Mouse (Mus musculus) left cerebral cortex, postnatal 36 days (tissue): ENCODE data around the gene Slc5a3. TPM values are rescaled to one million over a fixed set of nuclear protein-coding genes. Genes with fewer than 3 reads are reported as not detected.
"Not testable (repeated sequence)": the region's sequence is repeated elsewhere in the genome, so short reads cannot be mapped to it uniquely, and the experiment has no call there.

Experiments used
- DNase-seq, 2 experiments: peaks; one replicate each; pipeline ENCODE4 v3.0.0; 2021 to 2022; ENCODE audit warnings: low spot score in 2 of 2, mixed read lengths in 1 of 2
- intact Hi-C: fragments of 180-260 bp; cut with DNase I; formaldehyde crosslinking; loops from one replicate; pipeline ENCODE4 v1.15.1; 2025
- total RNA-seq, 2 experiments: library from RNA; stranded (reverse); gene quantifications; 2 replicates each; pipeline ENCODE4 v1.2.3; 2021

The Slc5a3 gene
- total RNA-seq, 2 experiments from 2014 or later = 20.3 to 27.8 TPM

- intact Hi-C loops = loop anchor here (5.0 to 10.0 kb wide), 7 partner anchors 43 to 243 kb away; partner anchors contain the start of gene Smim11
- peak; percentile 25 to 28 for DNase-seq
These were observed 810 bp downstream of the Slc5a3 start for GRCm38 (mm10) chr16:92058644-92059620.

GRCm38 (mm10) chr16:92060213-92060612 is 2.1 kb downstream of the Slc5a3 start:
- no peak for DNase-seq
- intact Hi-C loops = no loop called here

DNA sequence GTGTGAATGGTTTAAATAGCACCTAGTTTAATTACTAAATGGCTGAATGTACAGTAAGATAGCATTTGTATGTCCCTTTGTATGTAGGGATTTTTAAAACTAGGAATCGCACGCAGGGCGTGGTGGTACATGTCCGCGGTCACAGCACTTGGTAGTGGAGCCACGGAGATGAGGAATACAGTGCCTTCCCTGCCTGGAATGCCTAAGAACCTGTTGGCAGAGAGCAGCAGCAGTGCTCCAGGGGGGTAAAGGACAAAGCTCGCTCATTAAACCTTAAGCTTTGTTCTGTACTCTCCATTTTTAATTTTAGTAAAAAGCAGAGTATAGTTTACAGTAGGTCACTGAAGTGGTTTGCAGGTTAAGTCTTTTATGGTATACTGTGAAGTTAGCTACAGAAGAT is 3.5 kb downstream of the Slc5a3 start:
- DNase-seq = no peak
- intact Hi-C loops = no loop called here

GRCm38 (mm10) chr16:92062832-92063231 is 4.7 kb downstream of the Slc5a3 start:
- no peak for DNase-seq
- intact Hi-C loops = no loop called here

GRCm38 (mm10) chr16:92064801-92065200 is 6.7 kb downstream of the Slc5a3 start:
- intact Hi-C loops = no loop called here
- no peak for DNase-seq

GRCm38 (mm10) chr16:92070338-92070737 is 12.2 kb downstream of the Slc5a3 start:
- no peak for DNase-seq
- intact Hi-C loops = no loop called here

DNA sequence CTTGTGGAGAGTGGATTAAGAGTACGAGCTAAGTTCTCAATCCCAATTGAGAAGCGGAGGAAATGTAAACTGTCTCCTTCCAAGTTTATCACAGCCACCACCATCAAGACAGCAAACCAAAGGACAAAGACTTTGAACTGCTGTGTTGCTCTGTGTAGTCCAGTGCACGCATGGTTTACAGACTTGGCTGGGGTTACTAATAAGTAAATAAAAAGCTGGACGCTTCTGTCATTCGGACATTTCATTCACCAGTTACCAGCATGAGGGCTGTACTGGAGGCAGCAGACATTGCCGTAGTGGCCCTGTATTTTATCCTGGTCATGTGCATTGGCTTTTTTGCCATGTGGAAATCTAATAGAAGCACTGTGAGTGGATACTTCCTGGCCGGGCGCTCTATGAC is 18.7 kb downstream of the Slc5a3 start:
- DNase-seq = no peak
- intact Hi-C loops = no loop called here

DNA sequence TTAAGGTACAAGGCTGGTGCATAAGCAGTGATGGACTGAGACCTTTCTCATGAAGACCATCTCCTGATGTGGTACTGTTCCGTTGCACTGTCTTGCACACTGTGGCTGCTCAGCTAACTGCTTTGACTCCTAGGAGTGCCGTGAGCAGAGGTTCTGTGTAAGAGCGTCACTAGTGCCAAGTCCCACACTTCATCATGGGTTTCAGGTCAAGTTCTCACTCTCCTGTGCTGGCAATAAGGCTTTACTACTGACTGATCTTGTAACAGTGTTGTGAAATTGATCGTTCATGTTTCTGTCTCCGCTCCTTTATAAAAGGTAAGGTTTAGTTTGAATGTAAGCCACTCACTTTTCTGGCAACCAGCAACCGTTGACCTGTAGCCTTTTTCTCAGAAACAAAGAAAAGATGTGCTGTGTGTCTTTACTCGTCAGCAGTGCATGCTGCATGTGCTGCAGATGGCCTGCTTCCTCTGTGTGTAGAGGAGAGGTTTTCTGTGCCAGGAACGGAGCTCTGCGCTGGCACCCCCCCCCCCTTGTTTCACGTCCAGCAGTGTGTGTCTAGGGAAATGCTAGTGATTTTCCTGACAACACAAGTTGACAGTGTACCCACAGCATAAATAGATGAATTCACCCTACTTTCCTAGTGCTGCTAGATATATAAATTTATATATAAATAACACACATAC is 25.8 kb downstream of the Slc5a3 start:
- intact Hi-C loops = no loop called here
- no peak for DNase-seq

- no peak for DNase-seq
- intact Hi-C loops = no loop called here
These were observed 31.1 kb downstream of the Slc5a3 start for GRCm38 (mm10) chr16:92089225-92089624.

DNA sequence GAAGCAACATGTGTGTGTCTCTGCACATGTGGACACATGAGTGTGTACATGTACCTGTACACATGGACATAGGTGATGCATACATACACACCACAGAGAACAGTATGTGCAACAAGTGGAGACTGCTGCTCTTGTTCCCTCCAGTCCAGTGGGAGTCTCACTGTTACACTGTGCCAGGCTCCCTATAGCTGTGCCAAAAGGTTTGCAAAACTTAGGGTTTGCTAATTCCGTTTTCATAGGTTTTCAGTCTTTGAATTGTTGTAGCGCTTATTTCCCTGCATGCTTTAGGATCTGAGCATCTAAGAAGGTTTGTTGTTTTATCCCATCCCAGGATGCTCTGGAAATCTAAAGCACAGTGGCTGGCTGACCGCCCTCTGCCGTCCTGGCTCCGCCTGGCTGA is 33.8 kb downstream of the Slc5a3 start:
- intact Hi-C loops = no loop called here
- no peak for DNase-seq

DNA sequence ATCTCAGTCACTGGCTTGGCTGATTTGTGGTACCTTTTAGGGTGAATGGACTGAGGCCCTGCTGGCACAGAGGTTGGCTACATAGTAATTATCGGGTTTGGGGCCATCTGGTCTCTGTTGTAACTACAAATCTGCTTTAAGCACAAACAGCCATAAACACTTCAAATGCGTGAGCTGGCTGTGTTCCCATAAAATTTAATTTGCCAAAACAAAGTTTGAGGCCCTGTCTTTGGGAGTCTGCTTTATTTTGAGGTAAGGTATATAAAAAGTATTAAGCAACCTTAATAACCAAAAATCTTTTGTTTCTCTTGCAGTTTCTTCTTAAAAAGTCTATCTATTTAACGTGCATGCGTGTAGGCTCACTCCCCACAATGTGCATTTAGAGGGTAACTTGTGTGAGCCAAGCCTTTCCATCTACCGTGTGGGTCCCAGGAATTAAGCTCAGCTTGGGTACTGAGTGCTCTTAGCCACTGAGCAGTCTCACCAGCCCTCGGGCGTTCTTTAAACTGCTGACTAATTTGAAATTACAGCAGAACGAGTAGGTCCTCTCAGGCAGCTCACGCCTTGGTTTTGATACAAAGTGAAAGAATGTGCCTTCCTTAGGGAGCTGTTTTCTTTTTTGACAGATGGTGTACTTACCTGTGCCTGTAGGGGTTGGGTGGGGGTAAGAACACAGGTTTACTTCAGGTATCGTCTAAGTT is 40.4 kb downstream of the Slc5a3 start:
- intact Hi-C loops = no loop called here
- DNase-seq = no peak

GRCm38 (mm10) chr16:92099598-92099997 is 41.5 kb downstream of the Slc5a3 start:
- DNase-seq = no peak
- intact Hi-C loops = no loop called here

GRCm38 (mm10) chr16:92100111-92100510 is 42.0 kb downstream of the Slc5a3 start:
- DNase-seq = peak in 1 of 2 experiments; percentile 39
- intact Hi-C loops = loop anchor here (5.0 kb wide), 1 partner anchor 43 kb away; the partner anchor contains the start of genes Gm49711, Mrps6 and Slc5a3

DNA sequence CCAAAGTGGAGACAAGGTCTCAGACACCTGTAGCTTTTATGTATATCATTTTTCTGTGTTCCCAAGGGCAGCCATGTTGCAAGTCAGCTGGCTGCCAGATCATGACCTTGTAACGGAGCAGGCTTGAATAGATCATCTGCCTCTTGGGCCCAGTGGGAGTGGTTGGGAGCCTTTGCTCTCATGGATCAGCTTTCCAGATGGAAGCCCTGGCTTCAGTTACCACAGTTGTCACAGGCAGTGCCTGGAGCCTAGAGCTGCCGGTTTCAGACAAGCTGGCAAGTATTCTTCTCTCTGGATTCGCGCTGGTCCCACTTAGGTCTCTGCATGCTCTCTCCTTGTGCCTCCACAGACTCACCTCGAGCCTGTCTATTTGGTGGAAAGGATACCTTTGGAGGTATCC is 44.0 kb downstream of the Slc5a3 start:
- intact Hi-C loops = loop anchor here (5.0 kb wide), 1 partner anchor 45 kb away; the partner anchor contains the start of genes Gm49711, Mrps6 and Slc5a3
- no peak for DNase-seq

- not testable (repeated sequence) for DNase-seq
- intact Hi-C loops = loop anchor here (5.0 kb wide), 1 partner anchor 46 kb away; the partner anchor contains the start of genes Gm49711, Mrps6 and Slc5a3
These were observed 44.8 kb downstream of the Slc5a3 start for GRCm38 (mm10) chr16:92102931-92103330.

- intact Hi-C loops = loop anchor here (5.0 kb wide), 1 partner anchor 46 kb away; the partner anchor contains the start of genes Gm49711, Mrps6 and Slc5a3
- no peak for DNase-seq
These were observed 45.6 kb downstream of the Slc5a3 start for GRCm38 (mm10) chr16:92103572-92104331.

DNA sequence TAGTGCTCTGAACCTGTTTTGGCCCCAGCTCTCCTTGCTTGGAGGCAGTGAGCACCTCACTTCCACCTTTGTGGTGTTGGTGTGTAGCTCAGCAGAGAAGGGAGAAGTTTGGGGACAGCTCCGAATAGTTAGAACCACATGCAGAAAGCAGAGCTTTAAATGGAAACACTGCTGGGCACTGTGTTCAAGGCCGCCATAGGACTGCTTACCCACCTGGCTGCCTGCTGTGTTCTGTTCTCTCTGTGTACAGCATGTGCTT is 46.1 kb downstream of the Slc5a3 start:
- no peak for DNase-seq
- intact Hi-C loops = loop anchor here (5.0 kb wide), 1 partner anchor 47 kb away; the partner anchor contains the start of genes Gm49711, Mrps6 and Slc5a3

- intact Hi-C loops = loop anchor here (5.0 kb wide), 1 partner anchor 48 kb away; the partner anchor contains the start of genes Gm49711, Mrps6 and Slc5a3
- no peak for DNase-seq
These were observed 46.8 kb downstream of the Slc5a3 start for GRCm38 (mm10) chr16:92104951-92105350.

DNA sequence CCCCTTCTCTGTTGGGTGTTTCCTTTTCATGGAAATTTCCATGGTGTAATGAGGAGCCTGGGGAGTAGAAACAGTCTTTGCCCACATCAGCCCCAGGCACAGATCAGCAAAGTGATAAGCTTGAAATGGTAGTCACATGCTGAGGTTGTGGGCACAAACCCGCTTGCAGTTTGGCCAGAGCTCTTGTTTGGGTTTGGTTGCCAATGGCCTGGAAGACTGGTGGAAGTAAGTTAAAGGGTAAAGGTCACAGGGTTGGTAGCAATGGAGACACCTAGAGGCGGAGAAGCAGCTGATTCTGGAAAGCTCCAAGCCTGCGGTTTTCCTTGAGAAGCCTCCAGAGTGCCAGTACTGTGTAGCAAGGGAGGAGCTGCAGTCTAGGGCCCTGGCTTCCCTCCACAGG is 47.5 kb downstream of the Slc5a3 start:
- no peak for DNase-seq
- intact Hi-C loops = no loop called here
